Mouse (Mus musculus): Measurements from ENCODE around the gene Sema5b. TPM values are rescaled to one million over a fixed set of nuclear protein-coding genes. Genes with fewer than 3 reads are reported as not detected.
"Not testable (repeated sequence)": the region's sequence is repeated elsewhere in the genome, so short reads cannot be mapped to it uniquely, and the experiment has no call there.

Gene Sema5b
- polyA plus RNA-seq, 1 experiment from 2014 or later, result 1.8 TPM

- Histone ChIP-seq H3K27me3 (peaks cover 4% of the 10 kb centered on the region; the same call in 1 of the 2 replicates), H3K4me2 (no peak overlapping the region), H3K4me3 (no peak overlapping the region), H3K27ac (no peak overlapping the region), H3K4me1 (replicated peaks) (no peaks in the 10 kb centered on the region; the same call in 1 of the 2 replicates), H3K9me3 (replicated peaks) (no peaks in the 10 kb centered on the region), H3K36me3 (no peaks in the 10 kb centered on the region), H3K9ac (no peak overlapping the region)
- no peak for ATAC-seq (replicated peaks; ENCODE audit: insufficient number of reproducible peaks, insufficient read depth, low FRiP score, low read depth)
- 57% methylated on average over 15 of the region's 15 CpGs for WGBS
Observed at GRCm38 (mm10) chr16:35555596-35556482, 14.9 kb downstream of the Sema5b start.

- Histone ChIP-seq H3K4me2 (no peak overlapping the region), H3K9me3 (replicated peaks) (no peaks in the 10 kb centered on the region), H3K9ac (no peak overlapping the region), H3K4me3 (no peak overlapping the region), H3K4me1 (replicated peaks) (no peaks in the 10 kb centered on the region), H3K36me3 (no peaks in the 10 kb centered on the region), H3K27ac (no peak overlapping the region), H3K27me3 (peaks cover 4% of the 10 kb centered on the region; the same call in 1 of the 2 replicates)
- no peak for ATAC-seq (replicated peaks; ENCODE audit: insufficient number of reproducible peaks, insufficient read depth, low FRiP score, low read depth)
- WGBS, result 75% methylated on average over 6 of the region's 6 CpGs
Observed at GRCm38 (mm10) chr16:35557038-35557437, 16.1 kb downstream of the Sema5b start.

- Histone ChIP-seq H3K36me3 (no peaks in the 10 kb centered on the region), H3K4me3 (no peak overlapping the region), H3K9ac (no peak overlapping the region), H3K27ac (no peak overlapping the region), H3K9me3 (replicated peaks) (no peaks in the 10 kb centered on the region), H3K27me3 (peaks cover 4% of the 10 kb centered on the region; the same call in 1 of the 2 replicates), H3K4me2 (no peak overlapping the region), H3K4me1 (replicated peaks) (peaks cover 5% of the 10 kb centered on the region)
- 75% methylated on average over 6 of the region's 6 CpGs for WGBS
- no peak for ATAC-seq (replicated peaks; ENCODE audit: insufficient number of reproducible peaks, insufficient read depth, low FRiP score, low read depth)
Observed at GRCm38 (mm10) chr16:35561541-35561940, 20.6 kb downstream of the Sema5b start.

- peaks cover 5% of the 10 kb centered on the region for H3K4me1 ChIP-seq (replicated peaks)
- no peak for ATAC-seq (replicated peaks; ENCODE audit: insufficient number of reproducible peaks, insufficient read depth, low FRiP score, low read depth)
- no peak overlapping the region for H3K4me3 ChIP-seq
- no peaks in the 10 kb centered on the region for H3K36me3 ChIP-seq
- H3K27ac ChIP-seq, result no peak overlapping the region
- H3K27me3 ChIP-seq, result no peaks in the 10 kb centered on the region
- no peaks in the 10 kb centered on the region for H3K9me3 ChIP-seq (replicated peaks)
- peak overlapping the region; percentile 9; the same call in 1 of the 2 replicates for H3K4me2 ChIP-seq
- WGBS, result 65% methylated on average over 22 of the region's 22 CpGs
- H3K9ac ChIP-seq, result no peak overlapping the region; the same call in 1 of the 2 replicates
Observed at GRCm38 (mm10) chr16:35564246-35564905, 23.4 kb downstream of the Sema5b start.

- H3K36me3 ChIP-seq, result not testable (repeated sequence)
Observed at GRCm38 (mm10) chr16:35565601-35566000, 24.7 kb downstream of the Sema5b start.

GRCm38 (mm10) chr16:35568225-35568880 lies 27.4 kb downstream of the Sema5b start:
- WGBS, result 62% methylated on average over 15 of the region's 15 CpGs
- Histone ChIP-seq H3K9ac (no peak overlapping the region), H3K27me3 (0 out of 2 replicates have a peak, but pooled peaks cover 4% of the 10 kb centered on the region), H3K4me3 (no peak overlapping the region), H3K27ac (no peak overlapping the region), H3K4me2 (no peak overlapping the region), H3K36me3 (no peaks in the 10 kb centered on the region), H3K4me1 (replicated peaks) (peaks cover 5% of the 10 kb centered on the region), H3K9me3 (replicated peaks) (no peaks in the 10 kb centered on the region)
- ATAC-seq (replicated peaks; ENCODE audit: insufficient number of reproducible peaks, insufficient read depth, low FRiP score, low read depth), result no peak

More at GRCm38 (mm10) chr16:35565601-35566000, 24.7 kb downstream of the Sema5b start:
- not testable (repeated sequence) for H3K4me3 ChIP-seq; H3K27ac ChIP-seq; H3K9me3 ChIP-seq (replicated peaks); H3K4me2 ChIP-seq; ATAC-seq (replicated peaks; ENCODE audit: insufficient number of reproducible peaks, insufficient read depth, low FRiP score, low read depth); H3K9ac ChIP-seq; H3K27me3 ChIP-seq; H3K4me1 ChIP-seq (replicated peaks)
- WGBS, result 96% methylated on average over 5 of the region's 5 CpGs

GRCm38 (mm10) chr16:35569347-35569746 lies 28.4 kb downstream of the Sema5b start:
- H3K4me3 ChIP-seq, result no peak overlapping the region
- H3K36me3 ChIP-seq, result no peaks in the 10 kb centered on the region
- H3K9me3 ChIP-seq (replicated peaks), result no peaks in the 10 kb centered on the region
- H3K4me2 ChIP-seq, result no peak overlapping the region
- ATAC-seq (replicated peaks; ENCODE audit: insufficient number of reproducible peaks, insufficient read depth, low FRiP score, low read depth), result no peak
- 37% methylated on average over 2 of the region's 2 CpGs for WGBS
- H3K9ac ChIP-seq, result no peak overlapping the region
- no peak overlapping the region for H3K27ac ChIP-seq
- H3K27me3 ChIP-seq, result 0 out of 2 replicates have a peak, but pooled peaks cover 4% of the 10 kb centered on the region
- peaks cover 4% of the 10 kb centered on the region for H3K4me1 ChIP-seq (replicated peaks)

GRCm38 (mm10) chr16:35569758-35570157 lies 28.8 kb downstream of the Sema5b start:
- H3K4me1 ChIP-seq (replicated peaks), result no peaks in the 10 kb centered on the region
- no peaks in the 10 kb centered on the region for H3K36me3 ChIP-seq
- no peak overlapping the region for H3K27ac ChIP-seq
- no peak overlapping the region for H3K4me2 ChIP-seq
- 0 out of 2 replicates have a peak, but pooled peaks cover 4% of the 10 kb centered on the region for H3K27me3 ChIP-seq
- ATAC-seq (replicated peaks; ENCODE audit: insufficient number of reproducible peaks, insufficient read depth, low FRiP score, low read depth), result no peak
- no peak overlapping the region for H3K9ac ChIP-seq
- no peaks in the 10 kb centered on the region for H3K9me3 ChIP-seq (replicated peaks)
- 58% methylated on average over 9 of the region's 9 CpGs for WGBS
- H3K4me3 ChIP-seq, result no peak overlapping the region

GRCm38 (mm10) chr16:35570627-35571026 lies 29.7 kb downstream of the Sema5b start:
- Histone ChIP-seq H3K9ac (no peak overlapping the region), H3K4me1 (replicated peaks) (no peaks in the 10 kb centered on the region), H3K36me3 (no peaks in the 10 kb centered on the region), H3K27ac (no peak overlapping the region), H3K9me3 (replicated peaks) (no peaks in the 10 kb centered on the region), H3K27me3 (0 out of 2 replicates have a peak, but pooled peaks cover 4% of the 10 kb centered on the region), H3K4me3 (no peak overlapping the region), H3K4me2 (peak overlapping the region; percentile 31; the same call in 1 of the 2 replicates)
- ATAC-seq (replicated peaks; ENCODE audit: insufficient number of reproducible peaks, insufficient read depth, low FRiP score, low read depth), result no peak
- WGBS, result 34% methylated on average over 12 of the region's 12 CpGs

GRCm38 (mm10) chr16:35573586-35573985 lies 32.6 kb downstream of the Sema5b start:
- Histone ChIP-seq H3K27ac (no peak overlapping the region), H3K4me1 (replicated peaks) (no peaks in the 10 kb centered on the region), H3K9me3 (replicated peaks) (no peaks in the 10 kb centered on the region), H3K4me3 (no peak overlapping the region), H3K4me2 (no peak overlapping the region), H3K27me3 (0 out of 2 replicates have a peak, but pooled peaks cover 4% of the 10 kb centered on the region), H3K36me3 (no peaks in the 10 kb centered on the region), H3K9ac (no peak overlapping the region)
- no peak for ATAC-seq (replicated peaks; ENCODE audit: insufficient number of reproducible peaks, insufficient read depth, low FRiP score, low read depth)
- 93% methylated on average over 3 of the region's 3 CpGs for WGBS
